Mouse (Mus musculus) cerebellum, adult 2 months (tissue): ENCODE data around the gene Shisal2a. TPM values are rescaled to one million over a fixed set of nuclear protein-coding genes. Genes with fewer than 3 reads are reported as not detected.
"Not testable (repeated sequence)": the region's sequence is repeated elsewhere in the genome, so short reads cannot be mapped to it uniquely, and the experiment has no call there.

ENCODE experiments used
- DNase-seq, 2 experiments: peaks; one replicate each; pipeline ENCODE4 v3.0.0; 2021
- H3K27ac ChIP-seq: fragments of 200-500 bp; 2 replicates; pipeline ENCODE4 v1.5.1; 2012; ENCODE audit warnings: low read length, control low read depth, inconsistent platforms; ENCODE audit not compliant: insufficient read depth
- H3K27me3 ChIP-seq: fragments of 200-500 bp; 2 replicates; pipeline ENCODE4 v1.6.1; 2012; ENCODE audit warnings: inconsistent platforms, mild to moderate bottlenecking, low read length, moderate library complexity; ENCODE audit not compliant: control insufficient read depth, insufficient read depth
- H3K4me1 ChIP-seq: fragments of 200-500 bp; 2 replicates; pipeline ENCODE4 v1.6.1; 2011; ENCODE audit warnings: low read length; ENCODE audit not compliant: control insufficient read depth, insufficient read depth
- H3K4me3 ChIP-seq: fragments of 200-500 bp; replicated peaks from 2 replicates; pipeline ENCODE3; 2011; ENCODE audit warnings: mild to moderate bottlenecking, low read depth, low read length, control low read depth; ENCODE audit not compliant: insufficient read depth
- CTCF ChIP-seq: fragments of 200-500 bp; IDR thresholded peaks from 2 replicates; pipeline ENCODE4 v1.5.1; 2011; ENCODE audit warnings: low read depth, mild to moderate bottlenecking, control low read depth, low read length, moderate library complexity, borderline replicate concordance; ENCODE audit not compliant: insufficient read depth
- POLR2A ChIP-seq: fragments of 200-500 bp; IDR thresholded peaks from 2 replicates; pipeline ENCODE4 v1.6.1; 2011; ENCODE audit warnings: low read length, control low read depth, borderline replicate concordance; ENCODE audit not compliant: insufficient read depth
- WGBS: fragments of 180-500 bp; shearing (Covaris S2); methylation state at CpG from one replicate; pipeline ENCODE4 v1.1.7; 2018; 5-methylcytosine and 5-hydroxymethylcytosine counted together
- polyA plus RNA-seq: library from polyadenylated mRNA; depleted of rRNA; stranded (reverse); fragments of >200 nt; gene quantifications from 2 replicates; pipeline ENCODE4 v1.2.3, GENCODE M21; 2012

Shisal2a gene
- polyA plus RNA-seq, 1 experiment, result 0.36 TPM

- no peak overlapping the region for H3K27ac ChIP-seq
- TF ChIP-seq POLR2A, result no peak
- TF ChIP-seq CTCF, result no peak
- 93% methylated on average over 8 of the region's 8 CpGs for WGBS
- no peaks in the 10 kb centered on the region; the same call in 1 of the 2 replicates for H3K4me1 ChIP-seq
- no peak overlapping the region for H3K4me3 ChIP-seq
- DNase-seq, result no peak
- H3K27me3 ChIP-seq, result no peaks in the 10 kb centered on the region
These were observed 25.7 kb downstream of the Shisal2a start for GRCm38 (mm10) chr4:108357458-108357857.

- not testable (repeated sequence) for H3K27me3 ChIP-seq, H3K4me3 ChIP-seq, DNase-seq, H3K4me1 ChIP-seq, H3K27ac ChIP-seq
These were observed 29.6 kb downstream of the Shisal2a start for GRCm38 (mm10) chr4:108353591-108353990.

- WGBS, result 13% methylated on average over 8 of the region's 8 CpGs
- DNase-seq, result peak in 1 of 2 experiments; percentile 6
These were observed 32.3 kb downstream of the Shisal2a start for GRCm38 (mm10) chr4:108350819-108351218.

GRCm38 (mm10) chr4:108349836-108350547 is 33.2 kb downstream of the Shisal2a start:
- Histone ChIP-seq H3K4me1 (no peaks in the 10 kb centered on the region), H3K27me3 (no peaks in the 10 kb centered on the region), H3K4me3 (no peak overlapping the region), H3K27ac (no peak overlapping the region)
- no peak for DNase-seq
- TF ChIP-seq POLR2A, result no peak
- no peak for TF ChIP-seq CTCF
- WGBS, result 46% methylated on average over 8 of the region's 8 CpGs

More at GRCm38 (mm10) chr4:108350819-108351218, 32.3 kb downstream of the Shisal2a start:
- Histone ChIP-seq H3K4me1 (no peaks in the 10 kb centered on the region), H3K27ac (no peak overlapping the region), H3K4me3 (no peak overlapping the region), H3K27me3 (no peaks in the 10 kb centered on the region)
- TF ChIP-seq CTCF (no peak), POLR2A (no peak)

- 95% methylated on average over 3 of the region's 3 CpGs for WGBS
- TF ChIP-seq CTCF, result no peak
- TF ChIP-seq POLR2A, result no peak
- Histone ChIP-seq H3K4me3 (no peak overlapping the region), H3K4me1 (no peaks in the 10 kb centered on the region), H3K27ac (no peak overlapping the region), H3K27me3 (no peaks in the 10 kb centered on the region)
- DNase-seq, result no peak
These were observed 34.1 kb downstream of the Shisal2a start for GRCm38 (mm10) chr4:108349064-108349463.

- Histone ChIP-seq H3K4me3 (no peak overlapping the region), H3K27ac (no peak overlapping the region), H3K27me3 (no peaks in the 10 kb centered on the region), H3K4me1 (no peaks in the 10 kb centered on the region)
- 72% methylated on average over 5 of the region's 5 CpGs for WGBS
- DNase-seq, result no peak
- no peak for TF ChIP-seq POLR2A
- no peak for TF ChIP-seq CTCF
These were observed 34.8 kb downstream of the Shisal2a start for GRCm38 (mm10) chr4:108348256-108348875.

- 85% methylated on average over 5 of the region's 5 CpGs for WGBS
- H3K27ac ChIP-seq, result no peak overlapping the region
- no peak for TF ChIP-seq CTCF
- TF ChIP-seq POLR2A, result no peak
- H3K4me3 ChIP-seq, result no peak overlapping the region
- H3K27me3 ChIP-seq, result no peaks in the 10 kb centered on the region
- no peaks in the 10 kb centered on the region for H3K4me1 ChIP-seq
- DNase-seq, result no peak
These were observed 36.0 kb downstream of the Shisal2a start for GRCm38 (mm10) chr4:108347111-108347510.

- Histone ChIP-seq H3K4me3 (no peak overlapping the region), H3K27ac (no peak overlapping the region), H3K27me3 (no peaks in the 10 kb centered on the region), H3K4me1 (no peaks in the 10 kb centered on the region)
- TF ChIP-seq CTCF (no peak), POLR2A (no peak)
- WGBS, result 40% methylated on average over 5 of the region's 5 CpGs
- DNase-seq, result no peak
These were observed 37.3 kb downstream of the Shisal2a start for GRCm38 (mm10) chr4:108345826-108346225.

GRCm38 (mm10) chr4:108344631-108345083 is 38.5 kb downstream of the Shisal2a start:
- H3K27ac ChIP-seq, result no peak overlapping the region
- no peak for TF ChIP-seq POLR2A
- no peak for TF ChIP-seq CTCF
- WGBS, result 20% methylated on average over 7 of the region's 7 CpGs

More at GRCm38 (mm10) chr4:108344631-108345083, 38.5 kb downstream of the Shisal2a start:
- Histone ChIP-seq H3K4me1 (no peaks in the 10 kb centered on the region), H3K27me3 (no peaks in the 10 kb centered on the region), H3K4me3 (no peak overlapping the region)
- DNase-seq, result no peak
